Mouse (Mus musculus): ENCODE measurements around the gene Kpna3.

GRCm38 (mm10) chr14:61330996-61331561, 108.6 kb downstream of the Kpna3 start:
- peak; percentile 64; the same call in 1 of the 2 replicates for TF ChIP-seq CTCF (IDR thresholded peaks at IDR 0.05; ENCODE audit: extremely low read depth, insufficient read depth, insufficient read length, insufficient replicate concordance)
- TF ChIP-seq POLR2A (IDR thresholded peaks at IDR 0.05; ENCODE audit: low read depth, low read length): no peak

All from spleen, adult 2 months (tissue).